Mouse (Mus musculus) heart, adult 18-20 months (tissue): ENCODE results near the gene Vmn1r206. TPM values are rescaled to one million over a fixed set of nuclear protein-coding genes. Genes with fewer than 3 reads are reported as not detected.
"Not testable (repeated sequence)": the region's sequence is repeated elsewhere in the genome, so short reads cannot be mapped to it uniquely, and the experiment has no call there.

Experiments
- DNase-seq, 2 experiments: peaks; one replicate each; pipeline ENCODE4 v3.0.0; 2021 to 2022; ENCODE audit warnings: mixed read lengths in 1 of 2
- long read RNA-seq, 2 experiments: library from polyadenylated mRNA; stranded (forward); transcript quantifications; one replicate each; pipeline ENCODE4 v2.0.0; 2021
- total RNA-seq, 2 experiments: library from RNA; stranded (reverse); gene quantifications; 2 replicates each; pipeline ENCODE4 v1.2.3; 2021

Gene Vmn1r206
- not detected for total RNA-seq
- long read RNA-seq, experiment 1, result 0 reads
- long read RNA-seq, experiment 2, result 0 reads

DNA sequence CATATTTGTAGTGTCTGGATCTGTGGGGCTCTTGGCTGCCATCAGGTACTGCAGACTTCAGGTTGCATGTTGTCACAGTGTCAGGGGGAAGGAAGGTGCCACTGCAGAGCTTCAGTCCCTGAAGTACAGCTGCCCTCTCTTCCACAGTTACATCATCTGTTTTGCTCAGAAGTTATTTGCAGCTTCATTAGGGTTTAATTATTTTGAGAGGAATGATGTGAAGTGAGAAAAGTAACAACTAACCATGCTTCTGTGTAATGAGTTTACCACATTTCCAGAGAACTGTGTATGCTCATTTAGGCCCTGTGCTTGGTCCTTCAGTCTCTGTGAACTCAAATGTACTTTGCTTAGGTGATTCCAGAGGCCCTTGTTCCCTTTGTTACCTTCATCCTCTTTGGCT lies at the start of gene Vmn1r206:
Gene Vmn1r206, minus strand, starts transcription at position 101 of the 400 bp plus-strand sequence.
- not testable (repeated sequence) for DNase-seq

- no peak for DNase-seq
These were observed 31.2 kb downstream of the Vmn1r206 start, which contains the start of gene Vmn1r205 for GRCm38 (mm10) chr13:22592900-22593299. Gene Vmn1r205 (minus strand): TSS chr13:22593000.

DNA sequence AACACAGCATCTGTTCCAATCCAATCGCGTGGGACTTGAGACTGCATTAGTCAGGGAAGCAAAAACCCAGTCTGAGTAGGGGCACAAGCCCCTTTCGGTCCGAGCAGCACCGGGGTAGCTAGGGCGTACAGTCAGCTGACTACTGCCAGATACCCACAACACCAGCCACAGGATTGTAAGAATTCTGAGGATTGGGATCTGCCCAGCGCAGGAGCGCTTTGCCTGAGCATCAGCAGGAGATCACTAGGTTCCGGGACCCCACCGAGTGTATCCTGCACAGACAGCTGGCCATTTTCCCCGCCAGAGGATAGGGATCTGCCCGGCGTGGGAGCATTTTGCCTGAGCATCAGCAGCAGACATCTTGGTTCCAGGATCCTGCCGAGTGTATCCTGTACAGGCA lies 40.7 kb downstream of the Vmn1r206 start:
- DNase-seq, result not testable (repeated sequence)

DNA sequence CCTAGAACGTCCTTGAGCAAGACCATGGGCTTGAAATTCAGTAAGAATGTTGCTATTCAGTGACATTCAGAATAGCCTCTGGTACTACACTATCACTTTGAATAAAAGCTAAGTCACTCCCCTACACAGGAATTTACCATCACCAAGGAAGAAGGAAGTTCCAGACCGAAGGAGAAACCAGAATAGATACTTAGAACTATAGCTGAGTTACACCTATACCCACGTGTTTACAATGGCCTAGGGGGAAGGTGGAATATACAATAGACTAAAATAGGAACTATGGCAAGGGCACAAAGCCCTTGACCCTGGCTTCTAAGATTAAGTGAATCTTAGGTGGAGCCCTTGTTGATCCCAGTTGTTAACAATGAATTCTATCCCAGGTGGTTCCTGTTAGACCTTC lies 49.1 kb downstream of the Vmn1r206 start:
- not testable (repeated sequence) for DNase-seq

Other genes with a start within 250 kb of the Vmn1r206 start
- gene Vmn1r199, start 244.4 kb downstream of the Vmn1r206 start, total RNA-seq, result not detected
- not detected for gene Vmn1r200, start 233.9 kb downstream of the Vmn1r206 start, total RNA-seq
- not detected for gene Vmn1r201, start 152.3 kb downstream of the Vmn1r206 start, total RNA-seq
- not detected for gene Vmn1r202, start 118.9 kb downstream of the Vmn1r206 start, total RNA-seq
- gene Vmn1r203, start 106.1 kb downstream of the Vmn1r206 start, total RNA-seq, result not detected
- gene Vmn1r204, start 71.1 kb downstream of the Vmn1r206 start, total RNA-seq, result not detected
- gene Vmn1r205, start 31.3 kb downstream of the Vmn1r206 start, total RNA-seq, result not detected
- not detected for gene Vmn1r207-ps, start 105.4 kb upstream of the Vmn1r206 start, total RNA-seq
- gene Vmn1r208, start 153.1 kb upstream of the Vmn1r206 start, total RNA-seq, result not detected
- gene Vmn1r209, start 185.4 kb upstream of the Vmn1r206 start, total RNA-seq, result not detected
- not detected for gene Vmn1r210, start 207.1 kb upstream of the Vmn1r206 start, total RNA-seq
- gene Vmn1r211, start 233.3 kb upstream of the Vmn1r206 start, total RNA-seq, result not detected